Mouse (Mus musculus): Measurements from ENCODE around the gene Abi2. TPM values are rescaled to one million over a fixed set of nuclear protein-coding genes. Genes with fewer than 3 reads are reported as not detected.

The Abi2 gene
- polyA plus RNA-seq, 1 experiment from 2014 or later: 90.4 TPM

DNA sequence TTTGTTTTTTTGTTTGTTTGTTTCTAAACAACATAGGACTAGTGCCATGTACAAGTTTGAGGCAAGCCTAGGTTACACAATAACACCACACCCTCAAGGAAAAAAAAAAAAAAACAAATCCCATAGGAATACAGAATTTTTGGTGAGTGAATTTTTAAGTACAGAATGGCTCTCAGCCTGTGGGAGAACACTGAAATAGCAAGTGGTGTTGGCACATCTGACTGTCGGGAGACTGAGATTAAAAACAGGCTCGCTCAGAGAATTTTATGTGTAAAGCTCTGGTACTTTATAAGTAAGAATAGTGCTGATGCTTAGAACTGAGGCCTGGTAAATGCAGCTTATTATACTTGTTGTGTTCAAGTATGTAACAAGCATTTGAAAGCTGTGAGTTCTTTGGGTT is 60.1 kb downstream of the Abi2 start:
- Histone ChIP-seq H3K9me3 (replicated peaks; ENCODE audit: control insufficient read depth, low read length, poor library complexity, severe bottlenecking) (no peaks in the 10 kb centered on the region), H3K4me1 (ENCODE audit: control insufficient read depth, insufficient read depth, low read length) (no peaks in the 10 kb centered on the region), H3K27me3 (ENCODE audit: control insufficient read depth, insufficient read depth, low read depth, low read length) (no peaks in the 10 kb centered on the region), H3K9ac (ENCODE audit: low read depth, low read length) (no peak overlapping the region), H3K36me3 (ENCODE audit: control insufficient read depth, insufficient read depth, low read length) (peaks cover 3% of the 10 kb centered on the region; the same call in 1 of the 2 replicates), H3K27ac (ENCODE audit: low read length) (no peak overlapping the region), H3K4me2 (ENCODE audit: low read length) (no peak overlapping the region), H3K4me3 (ENCODE audit: low read depth, low read length) (no peak overlapping the region)
- no peak for ATAC-seq
- 84% methylated on average over 2 of the region's 2 CpGs for whole genome bisulfite sequencing

GRCm38 (mm10) chr1:60470541-60470940 is 61.1 kb downstream of the Abi2 start:
- H3K27ac ChIP-seq (ENCODE audit: low read length): no peak overlapping the region
- peaks cover 3% of the 10 kb centered on the region; the same call in 1 of the 2 replicates for H3K36me3 ChIP-seq (ENCODE audit: control insufficient read depth, insufficient read depth, low read length)
- no peak overlapping the region for H3K9ac ChIP-seq (ENCODE audit: low read depth, low read length)
- no peak overlapping the region for H3K4me3 ChIP-seq (ENCODE audit: low read depth, low read length)
- no peaks in the 10 kb centered on the region for H3K27me3 ChIP-seq (ENCODE audit: control insufficient read depth, insufficient read depth, low read depth, low read length)
- no peak overlapping the region for H3K4me2 ChIP-seq (ENCODE audit: low read length)
- no peak for ATAC-seq
- no peaks in the 10 kb centered on the region for H3K9me3 ChIP-seq (replicated peaks; ENCODE audit: control insufficient read depth, low read length, poor library complexity, severe bottlenecking)
- 91% methylated on average over 7 of the region's 7 CpGs for WGBS
- H3K4me1 ChIP-seq (ENCODE audit: control insufficient read depth, insufficient read depth, low read length): no peaks in the 10 kb centered on the region

DNA sequence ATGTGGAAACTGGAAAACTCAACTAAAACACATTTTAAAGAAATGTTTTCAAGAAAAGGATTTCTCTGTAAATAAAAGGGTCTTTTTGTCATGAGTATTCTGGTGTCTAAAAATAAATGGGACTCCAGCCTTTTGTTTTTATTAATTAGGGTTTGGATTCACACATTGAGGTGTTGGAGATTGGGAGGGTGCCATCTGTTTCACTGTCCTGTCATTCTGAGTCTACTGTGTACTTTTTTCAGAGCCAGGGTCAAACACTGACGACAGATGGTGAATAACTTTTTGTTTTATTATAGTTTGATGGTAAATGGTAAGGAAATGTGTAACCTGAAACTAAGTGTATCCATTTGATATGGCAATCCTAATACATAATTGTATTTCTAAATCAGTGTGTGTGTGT is 72.1 kb downstream of the Abi2 start:
- no peaks in the 10 kb centered on the region for H3K9me3 ChIP-seq (replicated peaks; ENCODE audit: control insufficient read depth, low read length, poor library complexity, severe bottlenecking)
- H3K4me3 ChIP-seq (ENCODE audit: low read depth, low read length): no peak overlapping the region
- ATAC-seq: no peak
- 51% methylated on average over 1 of the region's 1 CpGs for WGBS
- no peaks in the 10 kb centered on the region for H3K27me3 ChIP-seq (ENCODE audit: control insufficient read depth, insufficient read depth, low read depth, low read length)
- no peak overlapping the region for H3K4me2 ChIP-seq (ENCODE audit: low read length)
- no peak overlapping the region for H3K27ac ChIP-seq (ENCODE audit: low read length)
- H3K4me1 ChIP-seq (ENCODE audit: control insufficient read depth, insufficient read depth, low read length): no peaks in the 10 kb centered on the region
- no peak overlapping the region for H3K9ac ChIP-seq (ENCODE audit: low read depth, low read length)
- peaks cover 11% of the 10 kb centered on the region; the same call in 1 of the 2 replicates for H3K36me3 ChIP-seq (ENCODE audit: control insufficient read depth, insufficient read depth, low read length)

- ATAC-seq: no peak
- H3K4me3 ChIP-seq (ENCODE audit: low read depth, low read length): no peak overlapping the region
- no peak overlapping the region for H3K4me2 ChIP-seq (ENCODE audit: low read length)
- H3K27ac ChIP-seq (ENCODE audit: low read length): no peak overlapping the region
- H3K27me3 ChIP-seq (ENCODE audit: control insufficient read depth, insufficient read depth, low read depth, low read length): no peaks in the 10 kb centered on the region
- H3K36me3 ChIP-seq (ENCODE audit: control insufficient read depth, insufficient read depth, low read length): peaks cover 14% of the 10 kb centered on the region
- no peaks in the 10 kb centered on the region for H3K9me3 ChIP-seq (replicated peaks; ENCODE audit: control insufficient read depth, low read length, poor library complexity, severe bottlenecking)
- H3K4me1 ChIP-seq (ENCODE audit: control insufficient read depth, insufficient read depth, low read length): no peaks in the 10 kb centered on the region
- H3K9ac ChIP-seq (ENCODE audit: low read depth, low read length): no peak overlapping the region
- WGBS: 100% methylated on average over 1 of the region's 1 CpGs
These were observed 73.5 kb downstream of the Abi2 start for GRCm38 (mm10) chr1:60482881-60483280.

DNA sequence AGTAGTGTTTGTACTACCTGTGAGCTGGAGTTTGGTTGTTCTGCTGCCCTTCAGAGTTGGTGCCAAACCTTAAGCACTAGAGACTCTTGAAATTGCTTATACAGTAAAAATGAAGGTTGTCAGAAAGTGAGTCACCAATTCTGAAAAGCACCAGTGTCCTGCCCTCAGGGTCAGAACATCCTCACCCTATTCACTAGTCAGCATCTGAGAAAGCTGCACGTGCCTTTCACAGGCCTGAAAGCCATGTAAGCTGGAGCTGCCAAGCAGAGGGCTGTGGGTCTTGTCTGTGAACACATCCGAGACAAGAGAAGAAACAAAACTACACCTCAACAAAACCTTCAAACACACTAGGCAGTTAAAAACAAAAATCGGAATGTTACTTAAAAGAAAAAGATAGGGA is 76.2 kb downstream of the Abi2 start:
- ATAC-seq: no peak
- Histone ChIP-seq H3K9me3 (replicated peaks; ENCODE audit: control insufficient read depth, low read length, poor library complexity, severe bottlenecking) (no peaks in the 10 kb centered on the region), H3K4me2 (ENCODE audit: low read length) (no peak overlapping the region), H3K4me1 (ENCODE audit: control insufficient read depth, insufficient read depth, low read length) (no peaks in the 10 kb centered on the region), H3K27me3 (ENCODE audit: control insufficient read depth, insufficient read depth, low read depth, low read length) (no peaks in the 10 kb centered on the region), H3K4me3 (ENCODE audit: low read depth, low read length) (no peak overlapping the region), H3K9ac (ENCODE audit: low read depth, low read length) (no peak overlapping the region), H3K27ac (ENCODE audit: low read length) (no peak overlapping the region), H3K36me3 (ENCODE audit: control insufficient read depth, insufficient read depth, low read length) (peaks cover 25% of the 10 kb centered on the region)
- 81% methylated on average over 3 of the region's 3 CpGs for WGBS

DNA sequence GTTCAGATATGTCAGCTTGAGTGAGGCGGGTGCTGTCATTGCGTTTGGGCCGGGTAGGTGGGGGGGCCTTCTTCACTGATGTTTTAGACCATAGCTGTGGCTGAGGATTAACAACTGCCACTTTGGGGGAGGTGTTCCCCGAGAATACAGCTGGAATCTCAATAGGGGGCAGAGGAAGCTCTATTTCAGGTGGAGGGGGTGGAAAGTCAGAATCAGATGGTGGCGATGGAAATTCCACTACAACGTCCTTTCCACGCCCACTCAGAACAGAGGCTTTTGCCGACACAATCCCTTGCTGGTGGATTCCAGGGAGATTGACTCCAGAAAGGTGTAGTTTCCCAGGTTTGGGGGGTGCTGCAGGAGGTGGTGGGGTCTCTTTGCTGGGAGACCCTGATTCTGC is 79.2 kb downstream of the Abi2 start:
- Histone ChIP-seq H3K4me2 (ENCODE audit: low read length) (no peak overlapping the region), H3K9ac (ENCODE audit: low read depth, low read length) (no peak overlapping the region), H3K36me3 (ENCODE audit: control insufficient read depth, insufficient read depth, low read length) (peaks cover 36% of the 10 kb centered on the region), H3K27ac (ENCODE audit: low read length) (no peak overlapping the region), H3K9me3 (replicated peaks; ENCODE audit: control insufficient read depth, low read length, poor library complexity, severe bottlenecking) (no peaks in the 10 kb centered on the region), H3K4me3 (ENCODE audit: low read depth, low read length) (no peak overlapping the region), H3K4me1 (ENCODE audit: control insufficient read depth, insufficient read depth, low read length) (no peaks in the 10 kb centered on the region), H3K27me3 (ENCODE audit: control insufficient read depth, insufficient read depth, low read depth, low read length) (no peaks in the 10 kb centered on the region)
- WGBS: 92% methylated on average over 8 of the region's 8 CpGs
- no peak for ATAC-seq

DNA sequence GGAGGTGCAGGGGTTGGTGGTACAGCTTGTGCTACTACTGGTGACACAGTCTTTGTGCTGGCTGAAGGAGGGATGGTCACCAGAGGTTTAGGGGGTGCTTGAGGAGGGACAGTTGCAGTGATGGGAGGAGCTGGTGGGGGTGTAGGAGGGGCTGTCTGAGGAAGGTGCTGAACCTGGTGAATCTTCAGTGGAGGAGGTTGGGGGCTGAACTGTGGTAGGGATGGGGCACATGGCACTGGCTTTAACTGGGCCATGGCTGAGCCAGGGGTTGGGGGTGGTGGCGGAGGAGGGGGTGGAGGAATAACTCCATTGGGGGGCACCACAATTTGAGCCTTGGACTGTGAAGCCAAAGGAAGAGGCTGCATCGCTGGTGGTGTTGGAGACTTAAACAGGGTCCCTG is 80.2 kb downstream of the Abi2 start:
- peak; percentile 52; the same call in 1 of the 2 replicates for ATAC-seq
- H3K4me1 ChIP-seq (ENCODE audit: control insufficient read depth, insufficient read depth, low read length): no peaks in the 10 kb centered on the region
- H3K4me2 ChIP-seq (ENCODE audit: low read length): no peak overlapping the region
- no peaks in the 10 kb centered on the region for H3K9me3 ChIP-seq (replicated peaks; ENCODE audit: control insufficient read depth, low read length, poor library complexity, severe bottlenecking)
- H3K27ac ChIP-seq (ENCODE audit: low read length): no peak overlapping the region
- H3K9ac ChIP-seq (ENCODE audit: low read depth, low read length): no peak overlapping the region
- H3K36me3 ChIP-seq (ENCODE audit: control insufficient read depth, insufficient read depth, low read length): peaks cover 36% of the 10 kb centered on the region
- 82% methylated on average over 2 of the region's 2 CpGs for WGBS
- H3K27me3 ChIP-seq (ENCODE audit: control insufficient read depth, insufficient read depth, low read depth, low read length): no peaks in the 10 kb centered on the region
- no peak overlapping the region for H3K4me3 ChIP-seq (ENCODE audit: low read depth, low read length)

- ATAC-seq: no peak
- Histone ChIP-seq H3K27ac (ENCODE audit: low read length) (no peak overlapping the region), H3K9ac (ENCODE audit: low read depth, low read length) (no peak overlapping the region), H3K36me3 (ENCODE audit: control insufficient read depth, insufficient read depth, low read length) (peaks cover 36% of the 10 kb centered on the region), H3K4me1 (ENCODE audit: control insufficient read depth, insufficient read depth, low read length) (no peaks in the 10 kb centered on the region), H3K4me2 (ENCODE audit: low read length) (no peak overlapping the region), H3K27me3 (ENCODE audit: control insufficient read depth, insufficient read depth, low read depth, low read length) (no peaks in the 10 kb centered on the region), H3K9me3 (replicated peaks; ENCODE audit: control insufficient read depth, low read length, poor library complexity, severe bottlenecking) (no peaks in the 10 kb centered on the region), H3K4me3 (ENCODE audit: low read depth, low read length) (no peak overlapping the region)
- 71% methylated on average over 4 of the region's 4 CpGs for WGBS
These were observed 81.1 kb downstream of the Abi2 start for GRCm38 (mm10) chr1:60490510-60490909.

GRCm38 (mm10) chr1:60492404-60492803 is 83.0 kb downstream of the Abi2 start:
- Histone ChIP-seq H3K9ac (ENCODE audit: low read depth, low read length) (no peak overlapping the region), H3K27ac (ENCODE audit: low read length) (no peak overlapping the region), H3K4me3 (ENCODE audit: low read depth, low read length) (no peak overlapping the region), H3K4me1 (ENCODE audit: control insufficient read depth, insufficient read depth, low read length) (no peaks in the 10 kb centered on the region), H3K27me3 (ENCODE audit: control insufficient read depth, insufficient read depth, low read depth, low read length) (no peaks in the 10 kb centered on the region), H3K36me3 (ENCODE audit: control insufficient read depth, insufficient read depth, low read length) (peaks cover 38% of the 10 kb centered on the region), H3K9me3 (replicated peaks; ENCODE audit: control insufficient read depth, low read length, poor library complexity, severe bottlenecking) (no peaks in the 10 kb centered on the region), H3K4me2 (ENCODE audit: low read length) (no peak overlapping the region)
- 79% methylated on average over 5 of the region's 5 CpGs for WGBS
- no peak for ATAC-seq

GRCm38 (mm10) chr1:60493421-60493820 is 84.0 kb downstream of the Abi2 start:
- Histone ChIP-seq H3K4me1 (ENCODE audit: control insufficient read depth, insufficient read depth, low read length) (no peaks in the 10 kb centered on the region), H3K9ac (ENCODE audit: low read depth, low read length) (no peak overlapping the region), H3K4me2 (ENCODE audit: low read length) (no peak overlapping the region), H3K27ac (ENCODE audit: low read length) (no peak overlapping the region), H3K27me3 (ENCODE audit: control insufficient read depth, insufficient read depth, low read depth, low read length) (no peaks in the 10 kb centered on the region), H3K9me3 (replicated peaks; ENCODE audit: control insufficient read depth, low read length, poor library complexity, severe bottlenecking) (no peaks in the 10 kb centered on the region), H3K4me3 (ENCODE audit: low read depth, low read length) (no peak overlapping the region), H3K36me3 (ENCODE audit: control insufficient read depth, insufficient read depth, low read length) (peaks cover 32% of the 10 kb centered on the region)
- no peak for ATAC-seq
- 91% methylated on average over 6 of the region's 6 CpGs for WGBS

Measured in midbrain, embryonic 16.5 days (tissue).